Mouse (Mus musculus) megakaryocyte, embryonic 14.5 days (primary cell): ENCODE data around the gene Ubr4.

Experiments
- FLI1 ChIP-seq: IDR thresholded peaks from 2 replicates; pipeline ENCODE4 v1.6.1; 2012; ENCODE audit warnings: low read length, inconsistent platforms, mixed read lengths
- GATA1 ChIP-seq: IDR thresholded peaks from 3 replicates; pipeline ENCODE4 v1.6.1; 2012; ENCODE audit warnings: mixed read lengths, low read length, inconsistent platforms, borderline replicate concordance

- no peak for TF ChIP-seq GATA1
- no peak for TF ChIP-seq FLI1
These were observed 40.7 kb upstream of the Ubr4 start for GRCm38 (mm10) chr4:139311707-139312106.
